ENCODE assay signal across 12 mouse cellular contexts in genomic region chr15:31869673-31870417, GRCm38 (mm10).
DNase-seq lines count a peak whose midpoint lies in the region; ATAC-seq lines count a peak whose summit lies in the region.
"Had no signal": no experiment of that assay in that cellular context is flagged by ENCODE, and none has a peak within 500 bp of the region (broad histone marks: within the 10 kb centered on the region; RNA-seq: fewer than 3 reads in every experiment).

No protein-coding gene starts in this region.

- H3K4me3 ChIP-seq in hindbrain, embryonic 10.5 days, result no peak overlapping the region
- H3K4me3 ChIP-seq in hindbrain, embryonic 13.5 days, result no peak overlapping the region
- H3K4me3 ChIP-seq in embryonic facial prominence, embryonic 14.5 days (ENCODE audit: low read depth, low read length), result no peak overlapping the region
- no peak overlapping the region for H3K4me3 ChIP-seq in neural tube, embryonic 14.5 days (ENCODE audit: low read depth, low read length)
- H3K4me3 ChIP-seq: forebrain, embryonic 15.5 days; heart, embryonic 15.5 days had no signal

- H3K27ac ChIP-seq in hindbrain, embryonic 10.5 days, result no peak overlapping the region
- H3K27ac ChIP-seq in hindbrain, embryonic 13.5 days, result no peak overlapping the region; the same call in 1 of the 2 replicates
- H3K27ac ChIP-seq in embryonic facial prominence, embryonic 14.5 days (replicated peaks; ENCODE audit: low read depth, low read length), result no peak overlapping the region
- no peak overlapping the region for H3K27ac ChIP-seq in neural tube, embryonic 14.5 days (ENCODE audit: low read depth, low read length)
- H3K27ac ChIP-seq: forebrain, embryonic 15.5 days; heart, embryonic 15.5 days had no signal

- WGBS in hindbrain, embryonic 10.5 days, result 67% methylated on average over 14 of the region's 14 CpGs
- WGBS in hindbrain, embryonic 13.5 days, result 57% methylated on average over 14 of the region's 14 CpGs
- 35% methylated on average over 14 of the region's 14 CpGs for WGBS in embryonic facial prominence, embryonic 14.5 days
- WGBS in neural tube, embryonic 14.5 days, result 40% methylated on average over 14 of the region's 14 CpGs

- no peak overlapping the region for H3K4me2 ChIP-seq in hindbrain, embryonic 13.5 days
- H3K4me2 ChIP-seq in embryonic facial prominence, embryonic 14.5 days (ENCODE audit: low read depth, low read length), result no peak overlapping the region
- H3K4me2 ChIP-seq in neural tube, embryonic 14.5 days (ENCODE audit: low read depth, low read length), result no peak overlapping the region
- H3K4me2 ChIP-seq: forebrain, embryonic 15.5 days; heart, embryonic 15.5 days had no signal

- H3K9me3 ChIP-seq in hindbrain, embryonic 10.5 days, result no peaks in the 10 kb centered on the region
- H3K9me3 ChIP-seq in hindbrain, embryonic 13.5 days, result no peaks in the 10 kb centered on the region
- no peaks in the 10 kb centered on the region for H3K9me3 ChIP-seq in embryonic facial prominence, embryonic 14.5 days (ENCODE audit: control insufficient read depth, low read length)
- no peaks in the 10 kb centered on the region for H3K9me3 ChIP-seq in neural tube, embryonic 14.5 days (ENCODE audit: control insufficient read depth, low read length)
- H3K9me3 ChIP-seq: forebrain, embryonic 15.5 days; heart, embryonic 15.5 days had no signal

- no peak overlapping the region for H3K9ac ChIP-seq in hindbrain, embryonic 13.5 days
- no peak overlapping the region for H3K9ac ChIP-seq in embryonic facial prominence, embryonic 14.5 days (ENCODE audit: low read depth, low read length)
- H3K9ac ChIP-seq in neural tube, embryonic 14.5 days (replicated peaks; ENCODE audit: low read depth, low read length), result no peak overlapping the region
- H3K9ac ChIP-seq: forebrain, embryonic 15.5 days; heart, embryonic 15.5 days had no signal

- no peaks in the 10 kb centered on the region for H3K36me3 ChIP-seq in hindbrain, embryonic 10.5 days
- no peaks in the 10 kb centered on the region for H3K36me3 ChIP-seq in hindbrain, embryonic 13.5 days
- H3K36me3 ChIP-seq in embryonic facial prominence, embryonic 14.5 days (ENCODE audit: control insufficient read depth, insufficient read depth, low read length), result no peaks in the 10 kb centered on the region
- no peaks in the 10 kb centered on the region for H3K36me3 ChIP-seq in neural tube, embryonic 14.5 days (ENCODE audit: control insufficient read depth, insufficient read depth, low read length)
- H3K36me3 ChIP-seq: forebrain, embryonic 15.5 days; heart, embryonic 15.5 days had no signal

- no peaks in the 10 kb centered on the region for H3K4me1 ChIP-seq in hindbrain, embryonic 10.5 days (replicated peaks)
- H3K4me1 ChIP-seq in hindbrain, embryonic 13.5 days (replicated peaks), result peaks cover 8% of the 10 kb centered on the region
- no peaks in the 10 kb centered on the region for H3K4me1 ChIP-seq in embryonic facial prominence, embryonic 14.5 days (ENCODE audit: control insufficient read depth, insufficient read depth, low read length)
- H3K4me1 ChIP-seq in neural tube, embryonic 14.5 days (ENCODE audit: control insufficient read depth, insufficient read depth, low read length), result 0 out of 2 replicates have a peak, but pooled peaks cover 4% of the 10 kb centered on the region
- H3K4me1 ChIP-seq: forebrain, embryonic 15.5 days; heart, embryonic 15.5 days had no signal

- peak; percentile 16 for DNase-seq in hindbrain, embryonic 10.5 days (ENCODE audit: low spot score)
- DNase-seq in embryonic facial prominence, embryonic 14.5 days (ENCODE audit: low spot score), result peak; percentile 59
- DNase-seq in kidney, postnatal 10 days, result peak; percentile 28
- no peak for DNase-seq in cerebellum, postnatal 10 days
- DNase-seq in cerebellum, adult 18-20 months, result no peak
- DNase-seq: cerebellum, postnatal 36 days; layer of hippocampus, adult 9-11 months had no signal

- ATAC-seq in hindbrain, embryonic 13.5 days (ENCODE audit: low FRiP score), result no peak
- ATAC-seq in embryonic facial prominence, embryonic 14.5 days (ENCODE audit: low read depth), result peak; percentile 62; the same call in 1 of the 2 replicates
- ATAC-seq in neural tube, embryonic 14.5 days (ENCODE audit: low read depth), result peak; percentile 72; the same call in 1 of the 2 replicates
- ATAC-seq in megakaryocyte progenitor cell, adult 5-6 weeks (replicated peaks; ENCODE audit: poor library complexity), result no peak
- ATAC-seq: forebrain, embryonic 15.5 days had no signal

- no peaks in the 10 kb centered on the region for H3K27me3 ChIP-seq in hindbrain, embryonic 10.5 days (ENCODE audit: insufficient read depth, poor library complexity, severe bottlenecking)
- no peaks in the 10 kb centered on the region for H3K27me3 ChIP-seq in hindbrain, embryonic 13.5 days
- no peaks in the 10 kb centered on the region for H3K27me3 ChIP-seq in embryonic facial prominence, embryonic 14.5 days (replicated peaks; ENCODE audit: control insufficient read depth, insufficient read depth, low read length)
- no peaks in the 10 kb centered on the region for H3K27me3 ChIP-seq in neural tube, embryonic 14.5 days (ENCODE audit: control insufficient read depth, insufficient read depth, low read length)
- H3K27me3 ChIP-seq: forebrain, embryonic 15.5 days; heart, embryonic 15.5 days had no signal

Comparison
In these comparisons a context has a peak if more than half of its experiments do, and no peak if none do; other contexts are left out.
1. DNase-seq: peak in hindbrain, embryonic 10.5 days (single experiment), embryonic facial prominence, embryonic 14.5 days (single experiment) and kidney, postnatal 10 days (single experiment); none in cerebellum, postnatal 10 days (0 of 2) and cerebellum, adult 18-20 months (0 of 2).
2. ATAC-seq: peak in embryonic facial prominence, embryonic 14.5 days (single experiment) and neural tube, embryonic 14.5 days (single experiment); none in hindbrain, embryonic 13.5 days (single experiment) and megakaryocyte progenitor cell, adult 5-6 weeks (single experiment).